Mouse (Mus musculus) embryonic fibroblast, embryonic 13.5 days (primary cell): ENCODE data around the gene Npnt. TPM values are rescaled to one million over a fixed set of nuclear protein-coding genes. Genes with fewer than 3 reads are reported as not detected.

ENCODE experiments used
- H3K27ac ChIP-seq: 2 replicates; pipeline ENCODE4 v1.5.1; 2012; ENCODE audit warnings: low read length, control low read depth, inconsistent platforms; ENCODE audit not compliant: insufficient read depth
- H3K4me1 ChIP-seq: 2 replicates; pipeline ENCODE4 v1.6.1; 2011; ENCODE audit warnings: low read length; ENCODE audit not compliant: control insufficient read depth, insufficient read depth
- H3K4me3 ChIP-seq: 2 replicates; pipeline ENCODE4 v1.5.1; 2011; ENCODE audit warnings: mild to moderate bottlenecking, control low read depth, low read length; ENCODE audit not compliant: insufficient read depth
- CTCF ChIP-seq: IDR thresholded peaks from 2 replicates; pipeline ENCODE4 v1.5.1; 2011; ENCODE audit warnings: mild to moderate bottlenecking, control low read depth, low read length, moderate library complexity, borderline replicate concordance; ENCODE audit not compliant: insufficient read depth
- POLR2A ChIP-seq: IDR thresholded peaks from 2 replicates; pipeline ENCODE4 v1.6.1; 2011; ENCODE audit warnings: low read depth, mild to moderate bottlenecking, control low read depth, low read length, moderate library complexity
- polyA plus RNA-seq: library from polyadenylated mRNA; stranded (reverse); fragments of >200 nt; gene quantifications from 2 replicates; pipeline ENCODE4 v1.2.4, GENCODE M21; 2011; ENCODE audit warnings: low read depth; ENCODE audit not compliant: missing spikeins, insufficient read length

Npnt gene
- polyA plus RNA-seq, 1 experiment = 22.5 TPM

DNA sequence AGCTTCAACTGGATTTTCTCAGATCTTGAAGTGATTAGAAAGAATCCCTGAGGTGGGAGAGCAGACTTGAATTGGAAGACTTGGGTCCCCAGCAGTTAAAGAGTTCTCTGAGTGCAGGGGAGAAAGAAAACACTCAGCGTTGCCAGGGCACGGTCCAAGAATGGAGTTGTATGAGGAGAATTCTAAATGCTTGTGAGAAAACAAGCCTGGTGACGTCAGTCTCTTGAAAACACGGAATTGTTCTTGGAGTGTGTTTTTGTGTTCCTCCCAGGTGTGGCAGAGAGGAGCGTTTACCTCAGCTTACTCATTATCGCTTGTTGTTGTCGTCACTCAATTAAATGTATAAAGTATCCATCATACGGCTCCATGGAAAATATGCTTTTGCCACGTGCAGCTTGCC is 69.3 kb downstream of the Npnt start:
- no peak overlapping the region for H3K4me3 ChIP-seq
- no peak for TF ChIP-seq POLR2A
- no peak for TF ChIP-seq CTCF
- H3K4me1 ChIP-seq = no peaks in the 10 kb centered on the region
- H3K27ac ChIP-seq = no peak overlapping the region

DNA sequence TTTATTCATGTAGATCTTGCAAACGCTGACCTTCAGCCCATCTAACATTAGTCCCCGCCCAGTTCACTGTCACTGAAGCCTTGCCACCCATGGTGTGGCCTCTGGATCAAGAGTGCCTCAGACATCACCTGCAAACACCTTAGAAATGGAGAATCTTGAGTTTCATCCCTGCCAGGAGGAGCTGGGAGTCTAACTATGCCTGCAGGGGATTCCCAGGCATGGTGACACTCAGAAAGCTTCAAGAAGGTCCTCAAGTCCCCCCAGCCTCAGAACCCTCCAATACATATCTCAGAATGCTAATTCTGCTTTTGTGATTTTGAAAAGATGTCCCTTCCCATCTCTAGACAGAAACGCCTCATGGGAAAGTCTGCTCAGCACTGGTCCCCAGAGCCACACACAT is 69.7 kb downstream of the Npnt start:
- H3K4me3 ChIP-seq = no peak overlapping the region
- H3K27ac ChIP-seq = no peak overlapping the region
- H3K4me1 ChIP-seq = no peaks in the 10 kb centered on the region
- TF ChIP-seq CTCF (no peak), POLR2A (no peak)

DNA sequence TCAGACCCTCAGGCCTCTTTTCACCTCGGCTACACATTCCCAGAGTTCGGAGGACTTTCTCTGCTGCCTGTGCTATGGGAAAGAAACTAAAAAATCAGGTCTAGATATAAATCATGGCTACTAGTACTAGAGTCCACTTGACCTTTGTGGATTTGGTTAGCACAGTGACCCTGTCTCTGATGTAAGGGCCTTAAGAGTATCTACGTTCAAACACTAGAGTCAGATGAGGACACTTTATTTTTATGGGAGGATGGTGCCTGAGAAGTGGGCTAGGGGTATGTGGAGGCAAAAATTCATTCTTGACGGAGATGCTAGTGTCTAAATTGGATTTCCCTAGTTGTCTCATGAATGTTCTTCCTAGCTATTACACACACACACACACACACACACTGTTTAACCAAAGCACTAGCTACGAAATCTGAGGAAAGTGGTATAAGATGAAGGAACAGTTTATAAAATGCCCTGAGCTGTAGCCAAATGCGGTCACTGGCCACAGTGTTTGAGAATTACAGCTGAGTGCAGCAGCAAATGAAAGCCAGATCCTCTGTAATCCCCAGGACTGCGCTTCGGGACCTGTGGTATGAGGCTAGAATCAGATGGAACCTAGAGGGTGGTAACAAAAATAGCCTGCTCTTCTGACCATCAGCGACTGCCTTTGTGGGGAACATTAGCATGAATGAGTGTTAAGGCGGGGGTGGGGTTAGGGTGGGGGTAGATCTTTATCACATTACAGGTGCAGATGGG is 73.0 kb downstream of the Npnt start:
- no peak overlapping the region for H3K27ac ChIP-seq
- H3K4me3 ChIP-seq = no peak overlapping the region
- no peaks in the 10 kb centered on the region for H3K4me1 ChIP-seq
- TF ChIP-seq POLR2A (no peak), CTCF (no peak)

DNA sequence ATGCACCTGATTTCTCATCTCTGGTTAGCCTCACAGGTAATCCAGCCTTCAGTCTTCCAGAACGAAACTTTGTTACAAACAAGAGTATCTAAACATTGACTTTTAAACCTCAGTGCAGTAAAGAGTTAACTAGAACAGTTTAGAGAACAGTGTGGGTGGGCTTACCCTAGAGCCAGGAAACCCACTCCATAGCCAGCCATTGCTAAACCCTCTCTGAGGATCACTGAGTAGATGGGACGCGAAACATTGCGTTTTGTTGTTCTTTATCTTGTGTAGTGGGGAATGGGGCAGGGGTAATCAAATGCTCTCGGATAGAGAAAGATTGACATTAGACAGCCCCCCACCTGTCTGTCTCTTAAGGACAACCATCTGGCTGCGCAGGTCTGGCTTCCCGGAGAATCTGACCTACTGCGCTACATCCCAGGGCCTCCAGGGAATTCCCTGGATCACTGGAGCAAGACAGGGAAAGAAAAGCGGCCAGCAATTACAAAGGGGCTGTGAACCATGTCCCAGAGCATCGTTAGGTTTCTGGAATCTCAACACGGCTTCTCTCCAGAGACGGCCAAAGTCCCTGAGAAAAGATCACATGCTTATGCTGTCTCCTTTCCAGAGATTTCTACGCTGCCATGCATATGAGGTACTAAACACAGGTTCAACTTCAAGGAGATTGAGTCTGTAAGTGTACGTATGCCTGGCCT is 73.9 kb downstream of the Npnt start:
- H3K27ac ChIP-seq = no peak overlapping the region
- no peak overlapping the region for H3K4me3 ChIP-seq
- no peak for TF ChIP-seq POLR2A
- no peak for TF ChIP-seq CTCF
- peaks cover 3% of the 10 kb centered on the region; the same call in 1 of the 2 replicates for H3K4me1 ChIP-seq

DNA sequence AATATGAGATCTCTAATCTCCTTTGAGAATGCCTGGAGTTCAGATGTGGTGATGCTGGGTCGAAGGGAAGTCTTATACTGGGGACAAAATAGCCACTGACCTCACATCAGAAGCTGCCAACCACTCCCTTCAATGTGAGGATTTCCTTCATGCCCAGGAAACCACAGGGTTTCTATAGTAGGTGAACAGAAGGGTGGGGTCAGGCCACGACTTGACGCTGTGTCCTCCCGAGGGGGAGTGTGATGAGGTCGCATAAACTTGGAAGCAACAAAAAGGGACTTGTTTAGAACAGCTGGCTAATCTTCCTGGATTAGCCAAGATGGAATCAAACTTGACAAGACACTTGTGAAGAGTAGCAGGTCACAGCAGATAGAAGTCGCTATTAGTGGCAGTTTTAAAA is 76.8 kb downstream of the Npnt start:
- Histone ChIP-seq H3K4me1 (peaks cover 3% of the 10 kb centered on the region; the same call in 1 of the 2 replicates), H3K4me3 (no peak overlapping the region), H3K27ac (no peak overlapping the region)
- TF ChIP-seq CTCF = no peak
- no peak for TF ChIP-seq POLR2A

DNA sequence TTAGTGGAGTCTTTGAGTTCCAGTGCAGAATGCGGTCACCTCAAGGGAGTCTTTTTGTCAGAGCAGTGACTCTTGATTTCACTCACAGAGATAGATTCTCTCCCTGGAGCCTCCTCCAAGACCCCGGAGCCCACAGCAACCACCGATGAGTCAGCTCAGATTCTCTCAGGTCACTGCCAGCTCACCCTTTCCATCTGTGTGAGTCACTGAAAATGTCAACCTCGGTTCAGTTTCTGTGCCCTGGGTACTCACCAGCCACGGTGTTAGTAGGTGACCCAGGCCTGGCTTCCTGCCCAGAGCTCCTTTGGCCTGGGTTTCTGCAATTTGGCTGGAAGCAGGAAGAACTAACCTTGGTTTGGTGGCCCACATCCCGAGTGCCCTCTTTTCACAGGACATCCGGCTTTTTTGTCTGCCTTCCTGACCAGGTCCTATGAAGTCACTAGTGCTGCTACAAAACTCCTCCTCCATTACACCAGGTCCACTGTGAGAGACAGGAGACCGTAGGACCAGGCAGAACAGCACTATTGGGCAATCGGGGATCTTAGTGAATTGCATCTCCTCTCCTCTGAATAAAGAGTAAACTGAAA is 78.7 kb downstream of the Npnt start:
- TF ChIP-seq CTCF (no peak), POLR2A (no peak)
- H3K27ac ChIP-seq = no peak overlapping the region

DNA sequence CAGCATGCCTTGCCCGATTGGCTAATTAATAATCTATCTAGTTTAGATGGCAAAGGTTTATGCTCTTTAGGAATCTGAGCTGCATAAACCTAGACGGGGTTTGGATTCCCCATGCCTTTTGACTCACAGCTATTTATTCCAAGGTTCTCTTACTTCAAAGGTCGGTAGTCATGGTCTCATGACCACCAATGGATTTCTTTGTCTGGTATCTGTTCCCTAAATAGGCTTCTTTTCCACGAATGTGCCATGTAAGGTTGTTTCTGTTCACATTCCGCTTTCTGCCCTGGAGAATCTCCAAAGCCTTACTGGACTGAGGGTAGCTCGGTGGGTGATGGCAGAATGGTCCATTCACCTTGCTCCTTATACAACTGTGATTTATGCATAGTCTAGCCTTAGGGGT is 80.0 kb downstream of the Npnt start:
- TF ChIP-seq CTCF (no peak), POLR2A (no peak)
- peaks cover 6% of the 10 kb centered on the region for H3K4me1 ChIP-seq

More for the DNA sequence above, 78.7 kb downstream of the Npnt start:
- Histone ChIP-seq H3K4me3 (no peak overlapping the region), H3K4me1 (peaks cover 6% of the 10 kb centered on the region)

DNA sequence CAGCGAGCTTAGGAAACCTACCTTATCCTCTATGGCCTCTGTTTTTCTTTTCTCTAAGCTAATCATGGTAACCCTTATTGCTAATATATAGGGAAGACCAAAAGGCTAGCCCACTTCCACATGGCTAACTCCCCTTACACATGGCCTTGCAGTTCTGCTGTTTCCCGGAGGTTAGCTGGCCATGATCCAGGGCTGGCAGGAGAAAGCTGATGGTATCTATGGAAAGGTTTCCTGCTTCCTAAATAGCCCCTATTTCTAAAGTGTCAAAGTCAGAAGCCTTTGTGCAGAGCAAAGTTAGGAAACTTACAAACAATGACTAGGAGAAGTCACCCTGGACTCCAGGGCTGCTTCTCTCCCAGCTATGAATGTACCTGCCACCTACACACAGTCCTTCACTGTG is 81.3 kb downstream of the Npnt start:
- Histone ChIP-seq H3K4me1 (peaks cover 6% of the 10 kb centered on the region), H3K4me3 (no peak overlapping the region), H3K27ac (no peak overlapping the region)
- TF ChIP-seq CTCF (no peak), POLR2A (no peak)

More for the DNA sequence above, 80.0 kb downstream of the Npnt start:
- H3K27ac ChIP-seq = no peak overlapping the region
- no peak overlapping the region for H3K4me3 ChIP-seq

DNA sequence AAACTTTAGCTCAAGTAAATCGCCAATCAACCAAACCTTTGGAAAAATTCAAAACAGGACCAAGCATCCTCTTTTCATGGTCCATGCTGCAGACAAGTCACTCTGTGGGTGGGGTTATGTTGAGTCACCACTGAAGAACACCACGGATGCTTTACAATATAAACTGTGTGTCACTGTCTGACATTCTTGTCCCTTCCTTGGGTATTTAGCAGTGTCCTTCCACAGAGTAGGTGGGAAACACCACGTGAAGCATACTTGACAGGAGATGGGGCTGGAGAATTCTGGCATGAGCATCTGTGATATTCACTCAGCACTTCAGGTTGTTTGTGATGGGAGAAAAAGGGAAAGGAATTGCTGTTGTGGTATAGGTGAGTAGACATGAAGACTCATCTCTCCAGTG is 83.1 kb downstream of the Npnt start:
- no peak for TF ChIP-seq CTCF
- Histone ChIP-seq H3K4me1 (peaks cover 6% of the 10 kb centered on the region), H3K4me3 (no peak overlapping the region), H3K27ac (no peak overlapping the region)

DNA sequence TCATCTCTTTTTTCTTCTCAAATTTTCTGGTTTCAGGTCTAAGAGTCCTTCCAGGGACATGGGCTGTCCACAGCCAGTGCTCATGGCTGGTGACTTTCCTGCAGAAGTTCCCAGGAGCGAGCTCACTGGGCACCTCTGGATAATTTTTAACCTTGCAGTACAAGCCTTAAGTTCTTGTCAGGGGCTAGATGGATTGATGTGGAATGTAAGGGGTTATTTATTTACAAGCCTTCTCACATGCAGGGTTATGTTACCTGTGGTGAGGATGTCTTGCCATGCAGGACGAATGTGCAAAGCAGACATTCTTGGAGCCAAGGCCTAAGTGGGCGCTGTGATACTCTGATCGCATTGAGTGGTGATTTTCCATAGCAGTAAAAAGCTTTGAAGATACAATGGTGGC is 84.5 kb downstream of the Npnt start:
- H3K27ac ChIP-seq = no peak overlapping the region; the same call in 1 of the 2 replicates
- TF ChIP-seq POLR2A = no peak

More for the DNA sequence above, 84.5 kb downstream of the Npnt start:
- Histone ChIP-seq H3K4me1 (peaks cover 4% of the 10 kb centered on the region; the same call in 1 of the 2 replicates), H3K4me3 (no peak overlapping the region)
